Mouse (Mus musculus): ENCODE measurements at regions not wholly inside any gene's neighbourhood (a gene's known extent, or its start where the extent isn't known, plus 50 kb on each side); places are given as distances from the start of the nearest gene placed in this dataset.
"Not testable (repeated sequence)": the region's sequence is repeated elsewhere in the genome, so short reads cannot be mapped to it uniquely, and the experiment has no call there.

GRCm38 (mm10) chr10:91464691-91465090 lies 283.6 kb upstream of the Tmpo start:
- H3K27me3 ChIP-seq: no peaks in the 10 kb centered on the region
- CTCF ChIA-PET: no interaction called here
- POLR2A ChIA-PET: no interaction called here
- TF ChIP-seq CTCF (IDR thresholded peaks at IDR 0.05): no peak
- DNase-seq (ENCODE audit: low read depth, low spot score) (no peak), ATAC-seq (no peak)
- in situ Hi-C loops (cut with MboI; ENCODE audit: low pct_unique_long_range_greater_than_20kb): no loop called here

GRCm38 (mm10) chr10:91447974-91448703 lies 267.0 kb upstream of the Tmpo start:
- POLR2A ChIA-PET: no interaction called here
- TF ChIP-seq CTCF (IDR thresholded peaks at IDR 0.05): no peak
- CTCF ChIA-PET: interaction anchor here (2.1 kb wide), 1 partner anchor 8 kb away, joined by 6 read pairs; no protein-coding TSS in a partner anchor
- no peak for DNase-seq (ENCODE audit: low read depth, low spot score)
- ATAC-seq: no peak
- peaks cover 8% of the 10 kb centered on the region for H3K27me3 ChIP-seq
- in situ Hi-C loops (cut with MboI; ENCODE audit: low pct_unique_long_range_greater_than_20kb): no loop called here

- TF ChIP-seq CTCF (IDR thresholded peaks at IDR 0.05): no peak
- no peak for DNase-seq (ENCODE audit: low read depth, low spot score)
- ChIA-PET CTCF (no interaction called here), POLR2A (no interaction called here)
- ATAC-seq: no peak
- in situ Hi-C loops (cut with MboI; ENCODE audit: low pct_unique_long_range_greater_than_20kb): no loop called here
- H3K27me3 ChIP-seq: no peaks in the 10 kb centered on the region
Observed at GRCm38 (mm10) chr10:91443321-91443720, 262.2 kb upstream of the Tmpo start.

- DNase-seq (ENCODE audit: low read depth, low spot score) (no peak), ATAC-seq (no peak)
- in situ Hi-C loops (cut with MboI; ENCODE audit: low pct_unique_long_range_greater_than_20kb): no loop called here
- H3K27me3 ChIP-seq: no peaks in the 10 kb centered on the region
- no peak for TF ChIP-seq CTCF (IDR thresholded peaks at IDR 0.05)
- CTCF ChIA-PET: interaction anchor here (0.7 to 1.7 kb wide), 2 partner anchors 9 to 71 kb away, joined by 3 to 6 read pairs; no protein-coding TSS in a partner anchor
- POLR2A ChIA-PET: interaction anchor here (0.6 kb wide), 1 partner anchor 40 kb away, joined by 3 read pairs; no protein-coding TSS in a partner anchor
Observed at GRCm38 (mm10) chr10:91440051-91440450, 258.9 kb upstream of the Tmpo start.

GRCm38 (mm10) chr10:91437917-91438316 lies 256.8 kb upstream of the Tmpo start:
- H3K27me3 ChIP-seq: no peaks in the 10 kb centered on the region
- POLR2A ChIA-PET: no interaction called here
- in situ Hi-C loops (cut with MboI; ENCODE audit: low pct_unique_long_range_greater_than_20kb): no loop called here
- DNase-seq (ENCODE audit: low read depth, low spot score): no peak
- CTCF ChIA-PET: no interaction called here
- no peak for ATAC-seq
- TF ChIP-seq CTCF (IDR thresholded peaks at IDR 0.05): no peak

- no peaks in the 10 kb centered on the region for H3K27me3 ChIP-seq
- ATAC-seq (no peak), DNase-seq (ENCODE audit: low read depth, low spot score) (no peak)
- ChIA-PET POLR2A (no interaction called here), CTCF (no interaction called here)
- in situ Hi-C loops (cut with MboI; ENCODE audit: low pct_unique_long_range_greater_than_20kb): no loop called here
- TF ChIP-seq CTCF (IDR thresholded peaks at IDR 0.05): no peak
Observed at GRCm38 (mm10) chr10:91436091-91436569, 255.0 kb upstream of the Tmpo start.

- H3K27me3 ChIP-seq: peaks cover 3% of the 10 kb centered on the region
- in situ Hi-C loops (cut with MboI; ENCODE audit: low pct_unique_long_range_greater_than_20kb): no loop called here
- no peak for TF ChIP-seq CTCF (IDR thresholded peaks at IDR 0.05)
- ChIA-PET CTCF (interaction anchor here (0.9 kb wide), 1 partner anchor 24 kb away, joined by 3 read pairs; no protein-coding TSS in a partner anchor), POLR2A (no interaction called here)
- DNase-seq (ENCODE audit: low read depth, low spot score) (no peak), ATAC-seq (no peak)
Observed at GRCm38 (mm10) chr10:91430281-91430680, 249.2 kb upstream of the Tmpo start.

- ChIA-PET POLR2A (no interaction called here), CTCF (no interaction called here)
- peaks cover 3% of the 10 kb centered on the region for H3K27me3 ChIP-seq
- no peak for ATAC-seq
- in situ Hi-C loops (cut with MboI; ENCODE audit: low pct_unique_long_range_greater_than_20kb): no loop called here
- no peak for TF ChIP-seq CTCF (IDR thresholded peaks at IDR 0.05)
- DNase-seq (ENCODE audit: low read depth, low spot score): no peak
Observed at GRCm38 (mm10) chr10:91426584-91426983, 245.5 kb upstream of the Tmpo start.

GRCm38 (mm10) chr10:91425625-91426385 lies 244.7 kb upstream of the Tmpo start:
- ATAC-seq; DNase-seq (ENCODE audit: low read depth, low spot score); in situ Hi-C loops (cut with MboI; ENCODE audit: low pct_unique_long_range_greater_than_20kb); POLR2A ChIA-PET; H3K27me3 ChIP-seq; CTCF ChIA-PET: not testable (repeated sequence)

GRCm38 (mm10) chr10:91424786-91425185 lies 243.7 kb upstream of the Tmpo start:
- ATAC-seq (no peak), DNase-seq (ENCODE audit: low read depth, low spot score) (no peak)
- in situ Hi-C loops (cut with MboI; ENCODE audit: low pct_unique_long_range_greater_than_20kb): no loop called here
- no peak for TF ChIP-seq CTCF (IDR thresholded peaks at IDR 0.05)
- peaks cover 3% of the 10 kb centered on the region for H3K27me3 ChIP-seq
- ChIA-PET CTCF (no interaction called here), POLR2A (no interaction called here)

- in situ Hi-C loops (cut with MboI; ENCODE audit: low pct_unique_long_range_greater_than_20kb): no loop called here
- DNase-seq (ENCODE audit: low read depth, low spot score): no peak
- peaks cover 3% of the 10 kb centered on the region for H3K27me3 ChIP-seq
- POLR2A ChIA-PET: no interaction called here
- no peak for ATAC-seq
- CTCF ChIA-PET: no interaction called here
- no peak for TF ChIP-seq CTCF (IDR thresholded peaks at IDR 0.05)
Observed at GRCm38 (mm10) chr10:91387255-91387654, 206.1 kb upstream of the Tmpo start.
